Mouse (Mus musculus) layer of hippocampus, adult 2 months (tissue): Measurements from ENCODE around the gene Fam76a. TPM values are rescaled to one million over a fixed set of nuclear protein-coding genes. Genes with fewer than 3 reads are reported as not detected.

Source experiments
- DNase-seq, 2 experiments: peaks; one replicate each; pipeline ENCODE4 v3.0.0; 2022; ENCODE audit warnings: low spot score in 2 of 2
- H3K27ac ChIP-seq: fragments of 200-600 bp; 2 replicates; pipeline ENCODE4 v1.8.1; 2022
- H3K4me3 ChIP-seq: fragments of 200-600 bp; 2 replicates; pipeline ENCODE4 v1.8.1; 2022; ENCODE audit warnings: mild to moderate bottlenecking
- CTCF ChIP-seq: fragments of 200-600 bp; conservative IDR thresholded peaks from 2 replicates; pipeline ENCODE4 v1.8.1; 2022; ENCODE audit warnings: antibody characterized with exemption, mild to moderate bottlenecking, moderate library complexity
- total RNA-seq, 2 experiments: library from RNA; stranded (reverse); gene quantifications; 2 replicates each; pipeline ENCODE4 v1.2.3; 2021

The Fam76a gene
- total RNA-seq, 2 experiments from 2014 or later: 51.2 to 54.5 TPM

- no peak for TF ChIP-seq CTCF
- Histone ChIP-seq H3K4me3 (no peak overlapping the region), H3K27ac (no peak overlapping the region)
- DNase-seq: no peak
Measured at GRCm38 (mm10) chr4:132860880-132861279, 61.5 kb downstream of the Fam76a start.

Other genes starting within 250 kb of the Fam76a start
- 1 to 10 TPM; 3.1 to 3.6 TPM for gene Xkr8, start 190.0 kb downstream of the Fam76a start, total RNA-seq
- 1 to 10 TPM; 3.6 to 4.5 TPM for gene Smpdl3b, start 165.3 kb downstream of the Fam76a start, total RNA-seq
- 10 to 100 TPM; 11.9 to 16.0 TPM for gene Rpa2, start 154.2 kb downstream of the Fam76a start, total RNA-seq
- gene Themis2, start 126.2 kb downstream of the Fam76a start, total RNA-seq: under 1 TPM; 0.54 to 0.77 TPM
- gene Ppp1r8, start 79.4 kb downstream of the Fam76a start, total RNA-seq: 10 to 100 TPM; 40.7 to 43.5 TPM
- 100 to 1,000 TPM; 105 to 108 TPM for gene Stx12, start 38.0 kb downstream of the Fam76a start, total RNA-seq
- gene Fgr, start 51.5 kb upstream of the Fam76a start, total RNA-seq: under 1 TPM in 1 of 2 experiments, not detected in 1; 0.12 TPM
- 100 to 1,000 TPM; 108 to 113 TPM for gene Ahdc1, start 88.7 kb upstream of the Fam76a start, total RNA-seq
- gene Wasf2, start 207.9 kb upstream of the Fam76a start, total RNA-seq: 10 to 100 TPM; 32.0 to 33.1 TPM